Mouse (Mus musculus) olfactory bulb, adult 2 months (tissue): Measurements from ENCODE around the gene Entpd7.

Experiments used
- CTCF ChIP-seq: fragments of 200-500 bp; IDR thresholded peaks from 2 replicates; pipeline ENCODE4 v1.5.1; 2012; ENCODE audit warnings: low read depth, mild to moderate bottlenecking, low read length, moderate library complexity; ENCODE audit not compliant: insufficient read depth
- POLR2A ChIP-seq: fragments of 200-500 bp; IDR thresholded peaks from 2 replicates; pipeline ENCODE4 v1.6.1; 2012; ENCODE audit warnings: mild to moderate bottlenecking, low read depth, low read length, moderate library complexity; ENCODE audit not compliant: insufficient read depth

DNA sequence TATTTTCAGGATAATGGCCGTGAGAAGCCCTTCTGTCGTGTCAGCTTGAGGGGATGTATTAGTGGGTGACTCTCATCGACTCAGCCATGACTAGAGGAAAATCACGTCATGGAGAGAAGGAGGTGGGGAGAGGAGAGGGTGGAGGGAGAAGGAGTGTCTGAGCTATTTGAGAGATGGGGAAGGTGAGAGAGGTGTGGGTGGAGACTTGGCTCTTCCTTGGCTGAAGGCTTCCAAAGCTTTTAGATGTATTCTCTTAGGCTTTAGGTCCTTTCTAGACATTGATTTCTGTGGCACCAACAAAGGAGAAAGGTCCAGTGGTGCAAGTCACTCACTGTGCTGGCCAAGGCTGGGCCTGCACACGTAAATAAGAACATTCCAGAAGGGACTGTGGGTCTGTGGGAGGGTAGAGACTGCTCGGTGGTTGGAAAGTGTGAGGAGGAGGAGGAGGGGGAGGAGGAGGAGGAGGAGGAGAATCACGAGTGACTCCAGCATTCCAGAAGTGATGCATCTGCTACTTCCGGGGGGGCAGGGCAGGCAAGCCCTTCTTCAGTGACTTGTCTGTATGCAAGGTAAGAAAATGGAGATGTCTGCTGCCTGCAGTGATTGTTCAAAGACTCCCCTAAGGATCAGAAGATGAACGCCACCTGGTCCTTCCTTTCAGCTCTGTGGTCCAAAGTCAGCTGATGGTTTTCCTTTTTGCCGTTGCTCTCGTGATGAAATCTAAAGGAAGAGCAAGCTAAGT lies 9.7 kb downstream of the Entpd7 start:
- TF ChIP-seq POLR2A (no peak), CTCF (no peak)
